Mouse (Mus musculus) testis, postnatal 14 days (tissue): ENCODE data around the gene Dffb.

ENCODE experiments used
- DNase-seq: peaks from one replicate; pipeline ENCODE4 v3.0.0; 2021; ENCODE audit warnings: low spot score

Gene Dffb

GRCm38 (mm10) chr4:153974431-153975291, at the start of gene Dffb, which contains the start of gene Cep104:
Gene Dffb, minus strand, starts transcription at chr4:153975126.
Gene Cep104, plus strand, starts transcription at chr4:153975194.
- peak; percentile 94 for DNase-seq

- peak; percentile 78 for DNase-seq
Observed at GRCm38 (mm10) chr4:154023754-154024601, 49.1 kb upstream of the Dffb start.

- no peak for DNase-seq
Observed at GRCm38 (mm10) chr4:154022844-154023243, 47.9 kb upstream of the Dffb start.

- DNase-seq: peak; percentile 88
Observed at GRCm38 (mm10) chr4:154022407-154022806, 47.5 kb upstream of the Dffb start.

GRCm38 (mm10) chr4:154021432-154021831, 46.5 kb upstream of the Dffb start:
- peak; percentile 60 for DNase-seq

GRCm38 (mm10) chr4:154019571-154019970, 44.6 kb upstream of the Dffb start:
- DNase-seq: no peak

- DNase-seq: no peak
Observed at GRCm38 (mm10) chr4:154015476-154015875, 40.5 kb upstream of the Dffb start.

- peak; percentile 43 for DNase-seq
Observed at GRCm38 (mm10) chr4:154012132-154012882, 37.4 kb upstream of the Dffb start.

- peak; percentile 89 for DNase-seq
Observed at GRCm38 (mm10) chr4:154011646-154012089, 36.7 kb upstream of the Dffb start, which contains the start of gene Lrrc47. Gene Lrrc47, plus strand, starts transcription at chr4:154011731.

GRCm38 (mm10) chr4:154010907-154011645, 36.1 kb upstream of the Dffb start:
- DNase-seq: no peak

- no peak for DNase-seq
Observed at GRCm38 (mm10) chr4:154007759-154008158, 32.8 kb upstream of the Dffb start.

GRCm38 (mm10) chr4:154006264-154006663, 31.3 kb upstream of the Dffb start:
- DNase-seq: no peak

- DNase-seq: no peak
Observed at GRCm38 (mm10) chr4:154005488-154005887, 30.6 kb upstream of the Dffb start.

- no peak for DNase-seq
Observed at GRCm38 (mm10) chr4:153993505-153993904, 18.6 kb upstream of the Dffb start.

GRCm38 (mm10) chr4:153992715-153993114, 17.8 kb upstream of the Dffb start:
- DNase-seq: no peak

- DNase-seq: no peak
Observed at GRCm38 (mm10) chr4:153980470-153980869, 5.5 kb upstream of the Dffb start.

- DNase-seq: no peak
Observed at GRCm38 (mm10) chr4:153979243-153979642, 4.3 kb upstream of the Dffb start.

- no peak for DNase-seq
Observed at GRCm38 (mm10) chr4:153975768-153976167, 842 bp upstream of the Dffb start.

- no peak for DNase-seq
Observed at GRCm38 (mm10) chr4:153975292-153975662, 351 bp upstream of the Dffb start.

- DNase-seq: no peak
Observed at GRCm38 (mm10) chr4:153968063-153968462, 6.9 kb downstream of the Dffb start.

GRCm38 (mm10) chr4:153967556-153967955, 7.4 kb downstream of the Dffb start:
- DNase-seq: no peak
